Mouse (Mus musculus): ENCODE results near the gene Amy2a1.
"Not testable (repeated sequence)": the region's sequence is repeated elsewhere in the genome, so short reads cannot be mapped to it uniquely, and the experiment has no call there.

Amy2a1 gene

GRCm38 (mm10) chr3:113532328-113532727 is at the start of gene Amy2a1:
Gene Amy2a1, minus strand, starts transcription at chr3:113532428.
- not testable (repeated sequence) for DNase-seq

GRCm38 (mm10) chr3:113574578-113574977 is 42.4 kb upstream of the Amy2a1 start:
- no peak for DNase-seq

- no peak for DNase-seq
Observed at GRCm38 (mm10) chr3:113574138-113574537, 41.9 kb upstream of the Amy2a1 start.

GRCm38 (mm10) chr3:113572158-113572557 is 39.9 kb upstream of the Amy2a1 start:
- no peak for DNase-seq

- no peak for DNase-seq
Observed at GRCm38 (mm10) chr3:113539692-113540091, 7.5 kb upstream of the Amy2a1 start.

Data from cerebellum, postnatal 14 days (tissue).